Mouse (Mus musculus): ENCODE results near the gene Ecsit. TPM values are rescaled to one million over a fixed set of nuclear protein-coding genes. Genes with fewer than 3 reads are reported as not detected.

Gene Ecsit
- total RNA-seq (2023) = 1 to 10 TPM; 8.6 to 8.7 TPM

DNA sequence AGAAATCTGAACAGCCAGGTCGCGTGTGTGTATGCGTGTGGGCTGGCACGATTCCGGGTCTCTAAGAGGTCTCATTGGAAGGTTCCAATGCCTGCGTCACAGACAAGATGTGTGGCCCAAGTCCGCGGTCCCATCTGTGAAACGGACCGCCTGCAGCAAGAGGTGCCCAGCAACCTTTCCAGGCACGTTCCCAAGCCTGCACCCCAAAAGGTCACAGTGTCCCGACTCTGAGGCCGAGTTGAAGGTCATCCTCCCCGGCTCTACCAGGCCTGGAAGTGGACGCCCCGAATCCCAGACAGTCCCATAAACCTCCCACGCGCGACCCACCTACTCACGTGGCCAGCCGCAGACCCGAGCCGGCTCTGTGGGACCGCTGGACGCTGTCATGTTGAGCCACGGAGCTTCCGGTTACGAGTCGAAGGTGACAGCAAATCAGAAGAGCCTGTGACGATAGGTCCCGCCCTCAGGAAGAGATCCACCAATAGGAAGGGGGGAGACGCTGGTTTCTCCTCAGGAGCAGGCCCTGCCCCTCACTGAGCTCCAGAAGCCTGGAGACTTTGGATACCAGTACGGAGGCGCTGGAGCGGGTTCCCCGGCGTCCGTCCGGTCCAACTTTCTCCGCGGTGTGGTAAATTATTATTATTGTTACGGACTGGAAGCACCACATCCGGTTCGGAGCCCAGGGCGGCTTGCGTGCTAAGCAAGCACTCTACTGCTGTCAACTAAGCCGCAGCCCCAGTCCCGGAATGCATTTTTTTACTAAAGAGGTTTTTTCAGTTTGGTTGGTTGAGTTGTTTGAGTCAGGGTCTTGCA is at the start of gene Ecsit:
Ecsit (minus strand) TSS at position 417 of the 813 bp plus-strand sequence.

DNA sequence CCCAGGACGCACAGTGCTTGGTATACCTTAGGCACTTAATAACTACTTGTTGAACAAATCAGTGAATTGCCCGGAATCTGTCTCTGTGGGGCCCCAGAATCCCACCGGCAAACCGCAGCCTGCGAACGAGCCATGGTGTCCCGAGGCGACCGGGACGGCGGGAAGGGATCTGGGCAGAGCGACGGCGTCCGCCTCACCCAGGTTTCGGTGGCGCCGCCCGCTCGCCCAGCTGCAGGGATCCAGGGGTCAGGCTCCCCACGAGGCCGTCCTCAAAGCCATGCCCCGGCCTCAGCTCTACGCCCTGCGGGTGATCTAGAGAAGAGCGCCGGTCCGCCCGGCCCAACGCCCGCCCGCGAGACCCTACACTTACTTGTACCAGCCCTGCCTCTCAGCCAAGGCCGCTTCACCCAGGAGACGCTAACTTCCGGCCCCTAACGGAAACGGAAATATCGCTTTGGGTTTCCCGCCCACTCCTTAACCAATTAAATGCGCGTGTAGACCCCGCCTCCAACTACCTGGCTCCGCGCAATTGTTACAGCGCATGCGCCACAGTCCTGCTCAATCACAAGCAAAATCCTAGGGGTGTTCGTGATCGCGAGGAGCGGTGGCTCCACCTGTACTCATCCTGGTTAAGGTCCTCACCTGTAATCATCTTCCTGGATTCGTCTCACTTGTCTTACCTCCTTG is 31.6 kb upstream of the Ecsit start, which contains the start of gene Elof1:
Elof1 (minus strand) TSS at position 433 of the 687 bp plus-strand sequence.

GRCm38 (mm10) chr9:22098993-22099696 is 13.9 kb upstream of the Ecsit start, which contains the start of gene Cnn1:
Gene Cnn1, plus strand, starts transcription at chr9:22099216.

GRCm38 (mm10) chr9:22070791-22071573 is 14.3 kb downstream of the Ecsit start, which contains the start of the genes Gm49318 and Zfp653:
Gene Gm49318, minus strand, starts transcription at chr9:22071259.
Gene Zfp653, minus strand, starts transcription at chr9:22071376.

DNA sequence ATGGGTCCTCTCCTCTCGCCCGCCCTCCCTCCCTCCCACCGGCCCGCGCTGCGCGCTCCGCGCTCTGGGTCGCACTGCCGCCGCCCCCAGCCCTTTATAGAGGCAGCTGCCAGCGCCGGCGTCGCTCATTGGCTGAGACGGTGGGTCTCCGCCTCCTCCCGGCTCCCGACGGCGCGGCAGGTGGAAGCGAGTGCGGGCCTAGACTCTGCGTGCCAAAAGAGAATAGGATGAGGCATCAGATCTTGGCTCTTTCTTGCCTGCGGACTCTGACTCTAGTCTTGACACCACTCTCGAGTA is 33.3 kb downstream of the Ecsit start, which contains the start of gene Elavl3:
Elavl3 (minus strand) TSS at position 66 of the 297 bp plus-strand sequence.

Other genes starting within 250 kb of the Ecsit start
- gene Angptl8, start 249.9 kb downstream of the Ecsit start, total RNA-seq (2023) = not detected
- gene Dock6, start 232.8 kb downstream of the Ecsit start, total RNA-seq (2023) = 1 to 10 TPM; 2.6 to 4.3 TPM
- gene Rab3d, start 167.2 kb downstream of the Ecsit start, total RNA-seq (2023) = 100 to 1,000 TPM; 154 to 156 TPM
- gene Ccdc159, start 158.0 kb downstream of the Ecsit start, total RNA-seq (2023) = 1 to 10 TPM in 1 of 2 experiments, under 1 TPM in 1; 0.77 to 1.5 TPM
- gene Tmem205, start 157.9 kb downstream of the Ecsit start, total RNA-seq (2023) = 10 to 100 TPM; 17.0 to 20.7 TPM
- 1 to 10 TPM; 1.2 to 1.4 TPM for gene Plppr2, start 148.4 kb downstream of the Ecsit start, total RNA-seq (2023)
- 1 to 10 TPM; 4.3 to 4.5 TPM for gene Swsap1, start 129.7 kb downstream of the Ecsit start, total RNA-seq (2023)
- gene Epor, start 121.9 kb downstream of the Ecsit start, total RNA-seq (2023) = 10 to 100 TPM in 1 of 2 experiments, 1 to 10 TPM in 1; 10.0 to 15.7 TPM
- gene Rgl3, start 96.0 kb downstream of the Ecsit start, total RNA-seq (2023) = not detected
- not detected for gene Ccdc151, start 82.8 kb downstream of the Ecsit start, total RNA-seq (2023)
- gene Prkcsh, start 82.6 kb downstream of the Ecsit start, total RNA-seq (2023) = 10 to 100 TPM; 55.2 to 67.9 TPM
- gene Elavl3, start 33.4 kb downstream of the Ecsit start, total RNA-seq (2023) = under 1 TPM in 1 of 2 experiments, not detected in 1; 0.55 TPM
- not detected for gene Gm49318, start 14.2 kb downstream of the Ecsit start, total RNA-seq (2023)
- gene Zfp653, start 14.1 kb downstream of the Ecsit start, total RNA-seq (2023) = 1 to 10 TPM; 9.0 to 9.7 TPM
- gene Cnn1, start 13.8 kb upstream of the Ecsit start, total RNA-seq (2023) = not detected
- gene Elof1, start 31.7 kb upstream of the Ecsit start, total RNA-seq (2023) = 10 to 100 TPM; 34.9 to 42.1 TPM
- 10 to 100 TPM; 28.6 to 38.7 TPM for gene Acp5, start 50.3 kb upstream of the Ecsit start, total RNA-seq (2023)
- 10 to 100 TPM; 15.4 to 16.0 TPM for gene Pigyl, start 71.4 kb upstream of the Ecsit start, total RNA-seq (2023)
- gene Zfp872, start 102.7 kb upstream of the Ecsit start, total RNA-seq (2023) = not detected
- 10 to 100 TPM; 12.4 to 17.5 TPM for gene Zfp809, start 140.3 kb upstream of the Ecsit start, total RNA-seq (2023)
- under 1 TPM; 0.26 to 0.40 TPM for gene Zfp599, start 174.5 kb upstream of the Ecsit start, total RNA-seq (2023)
- gene Zfp810, start 222.2 kb upstream of the Ecsit start, total RNA-seq (2023) = 1 to 10 TPM; 6.3 to 6.7 TPM